Mouse (Mus musculus) spleen, adult 18-20 months (tissue): ENCODE data around the gene Olfr847.

Experiments
- DNase-seq, 2 experiments: peaks; one replicate each; pipeline ENCODE4 v3.0.0; 2022; ENCODE audit warnings: mixed read lengths in 2 of 2

The Olfr847 gene

DNA sequence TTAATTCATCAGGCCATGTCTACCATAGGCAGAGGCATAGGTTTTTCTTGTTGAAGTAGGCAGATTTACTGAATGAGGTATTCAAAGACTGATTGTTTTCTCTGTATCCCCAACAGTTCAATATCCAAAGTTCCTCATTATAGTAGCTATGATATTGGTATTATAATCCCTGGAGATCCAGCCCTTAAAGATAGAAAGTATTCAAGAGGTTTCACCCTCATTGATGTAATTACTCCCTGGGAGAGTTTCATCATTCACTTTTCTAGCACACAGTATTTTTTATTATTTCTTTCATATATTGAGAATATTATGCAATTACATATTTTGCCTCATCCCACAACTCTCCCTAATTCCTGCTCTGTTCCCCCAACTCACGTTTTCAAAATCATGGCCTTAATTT is at the start of gene Olfr847:
Gene Olfr847 (minus strand): TSS at position 101 of the 400 bp plus-strand sequence.
- no peak for DNase-seq

DNA sequence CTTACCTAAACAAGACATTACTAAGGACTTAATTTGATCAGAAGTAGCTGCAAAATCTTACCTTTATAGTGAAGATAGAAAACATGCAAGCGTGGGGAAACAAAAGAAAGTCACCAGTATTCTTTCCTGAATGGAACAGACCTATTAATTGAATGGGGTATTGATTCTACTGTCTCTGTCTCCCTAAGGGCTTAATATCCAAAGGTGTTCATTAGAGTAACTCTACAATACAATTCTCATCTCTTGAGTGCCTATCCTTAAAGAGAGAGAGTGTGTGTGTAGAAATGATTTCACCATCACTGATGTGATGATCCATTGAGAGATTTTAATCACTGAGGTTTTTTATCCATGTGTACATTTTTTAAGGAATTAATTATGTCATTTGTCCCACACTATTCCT is 14.6 kb downstream of the Olfr847 start, which contains the start of gene Olfr846:
Gene Olfr846 (minus strand): TSS at position 101 of the 400 bp plus-strand sequence.
- no peak for DNase-seq

DNA sequence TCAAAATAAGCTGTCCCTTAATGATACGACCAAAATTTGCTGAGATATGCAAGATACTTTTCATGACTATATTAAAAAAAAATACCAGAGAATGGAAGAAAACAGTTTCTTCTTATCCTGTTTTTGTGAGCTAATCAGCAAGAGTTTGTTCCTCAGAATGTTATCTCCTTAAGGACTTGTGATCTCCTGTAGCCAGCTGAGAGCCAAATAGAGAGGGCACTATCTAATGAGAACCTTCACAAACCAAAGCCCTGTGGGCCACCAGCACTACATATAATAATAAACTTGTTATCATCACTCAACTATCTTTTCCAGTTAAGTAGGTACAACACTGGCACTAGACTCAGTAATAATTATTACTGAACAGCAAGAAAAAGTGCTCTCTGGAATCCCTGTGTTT is 42.3 kb downstream of the Olfr847 start, which contains the start of gene Olfr845:
Gene Olfr845 (plus strand): TSS at position 301 of the 400 bp plus-strand sequence.
- DNase-seq: no peak
